In genomic region chr8:128450390-128451032, GRCm38 (mm10) we compare ENCODE assay signal across 10 mouse cellular contexts.
DNase-seq lines count a peak whose midpoint lies in the region; ATAC-seq and TF ChIP-seq lines count a peak whose summit lies in the region.
"Had no signal": no experiment of that assay in that cellular context is flagged by ENCODE, and none has a peak within 500 bp of the region (broad histone marks: within the 10 kb centered on the region; RNA-seq: fewer than 3 reads in every experiment).

No protein-coding gene starts in this region.

- H3K4me2 ChIP-seq in forebrain, embryonic 15.5 days (replicated peaks), result no peak overlapping the region
- H3K4me2 ChIP-seq in forebrain, embryonic 16.5 days (ENCODE audit: low read length), result no peak overlapping the region
- no peak overlapping the region for H3K4me2 ChIP-seq in heart, embryonic 13.5 days
- H3K4me2 ChIP-seq in limb, embryonic 14.5 days (replicated peaks; ENCODE audit: low read depth, low read length, severe bottlenecking), result no peak overlapping the region

- DNase-seq in MN1 (ENCODE audit: low spot score), result peak; percentile 40
- peak; percentile 15 for DNase-seq in limb, embryonic 14.5 days (ENCODE audit: low spot score)
- DNase-seq in thymus, postnatal 0 days (ENCODE audit: low spot score), result no peak
- no peak for DNase-seq in left cerebral cortex, adult 8-10 months (ENCODE audit: low spot score in 2 of 2)
- DNase-seq in ovary, postnatal 10 days (ENCODE audit: low spot score), result no peak
- DNase-seq: B cell, adult 2 months; right cerebral cortex, adult 18-20 months had no signal

- H3K27ac ChIP-seq in forebrain, embryonic 15.5 days (replicated peaks), result peak overlapping the region; percentile 39; the same call in 1 of the 2 replicates
- H3K27ac ChIP-seq in forebrain, embryonic 16.5 days (ENCODE audit: low read length), result no peak overlapping the region
- H3K27ac ChIP-seq in heart, embryonic 13.5 days (replicated peaks), result peak overlapping the region; percentile 78
- H3K27ac ChIP-seq in limb, embryonic 14.5 days (replicated peaks; ENCODE audit: low read depth, low read length), result no peak overlapping the region

- peaks cover 3% of the 10 kb centered on the region; the same call in 1 of the 2 replicates for H3K4me1 ChIP-seq in forebrain, embryonic 15.5 days
- H3K4me1 ChIP-seq in forebrain, embryonic 16.5 days (replicated peaks; ENCODE audit: control insufficient read depth, insufficient read depth, low read length), result no peaks in the 10 kb centered on the region
- H3K4me1 ChIP-seq in heart, embryonic 13.5 days, result peaks cover 36% of the 10 kb centered on the region
- peaks cover 11% of the 10 kb centered on the region for H3K4me1 ChIP-seq in limb, embryonic 14.5 days (ENCODE audit: control insufficient read depth, insufficient read depth, low read length)

- H3K9me3 ChIP-seq in forebrain, embryonic 15.5 days, result no peaks in the 10 kb centered on the region
- no peaks in the 10 kb centered on the region for H3K9me3 ChIP-seq in forebrain, embryonic 16.5 days (ENCODE audit: control insufficient read depth, low read length)
- no peaks in the 10 kb centered on the region for H3K9me3 ChIP-seq in heart, embryonic 13.5 days
- no peaks in the 10 kb centered on the region for H3K9me3 ChIP-seq in limb, embryonic 14.5 days (ENCODE audit: control insufficient read depth, low read length)

- no peak for ATAC-seq in forebrain, embryonic 15.5 days (replicated peaks)
- ATAC-seq in forebrain, embryonic 16.5 days, result no peak
- ATAC-seq in heart, embryonic 13.5 days (ENCODE audit: extremely low read depth, insufficient number of reproducible peaks, low FRiP score, low TSS enrichment), result no peak
- 0 out of 2 replicates have a peak, but pooled peaks have one; percentile 41 for ATAC-seq in limb, embryonic 14.5 days (ENCODE audit: low FRiP score, low read depth)

- no peak overlapping the region for H3K9ac ChIP-seq in forebrain, embryonic 15.5 days (replicated peaks)
- H3K9ac ChIP-seq in forebrain, embryonic 16.5 days (replicated peaks; ENCODE audit: low read depth, low read length), result no peak overlapping the region
- H3K9ac ChIP-seq in heart, embryonic 13.5 days, result no peak overlapping the region
- H3K9ac ChIP-seq in limb, embryonic 14.5 days (ENCODE audit: low read depth, low read length, severe bottlenecking), result no peak overlapping the region

- H3K27me3 ChIP-seq in forebrain, embryonic 15.5 days, result no peaks in the 10 kb centered on the region
- H3K27me3 ChIP-seq in forebrain, embryonic 16.5 days (replicated peaks; ENCODE audit: control insufficient read depth, insufficient read depth, low read length), result no peaks in the 10 kb centered on the region
- no peaks in the 10 kb centered on the region for H3K27me3 ChIP-seq in heart, embryonic 13.5 days (replicated peaks)
- H3K27me3 ChIP-seq in limb, embryonic 14.5 days (ENCODE audit: control insufficient read depth, insufficient read depth, low read length), result 0 out of 2 replicates have a peak, but pooled peaks cover 6% of the 10 kb centered on the region

- 51% methylated on average over 9 of the region's 9 CpGs for WGBS in forebrain, embryonic 15.5 days
- WGBS in forebrain, embryonic 16.5 days, result 46% methylated on average over 9 of the region's 9 CpGs
- WGBS in heart, embryonic 13.5 days, result 67% methylated on average over 9 of the region's 9 CpGs
- WGBS in limb, embryonic 14.5 days, result 25% methylated on average over 9 of the region's 9 CpGs

- H3K36me3 ChIP-seq in forebrain, embryonic 15.5 days, result no peaks in the 10 kb centered on the region
- H3K36me3 ChIP-seq in forebrain, embryonic 16.5 days (ENCODE audit: control insufficient read depth, insufficient read depth), result no peaks in the 10 kb centered on the region
- H3K36me3 ChIP-seq in heart, embryonic 13.5 days, result peaks cover 81% of the 10 kb centered on the region
- no peaks in the 10 kb centered on the region for H3K36me3 ChIP-seq in limb, embryonic 14.5 days (ENCODE audit: control insufficient read depth, insufficient read depth, low read length)

- TF ChIP-seq POLR2A in limb, embryonic 14.5 days (IDR thresholded peaks at IDR 0.05; ENCODE audit: borderline replicate concordance, extremely low read depth, insufficient read depth, insufficient read length), result no peak

- H3K4me3 ChIP-seq in forebrain, embryonic 15.5 days, result no peak overlapping the region
- no peak overlapping the region for H3K4me3 ChIP-seq in forebrain, embryonic 16.5 days (replicated peaks; ENCODE audit: low read length)
- no peak overlapping the region for H3K4me3 ChIP-seq in heart, embryonic 13.5 days
- no peak overlapping the region for H3K4me3 ChIP-seq in limb, embryonic 14.5 days (replicated peaks; ENCODE audit: low read length)

Comparison
In these comparisons a context has a peak if more than half of its experiments do, and no peak if none do; other contexts are left out.
1. H3K27ac ChIP-seq: peak in forebrain, embryonic 15.5 days (single experiment) and heart, embryonic 13.5 days (single experiment); none in forebrain, embryonic 16.5 days (single experiment) and limb, embryonic 14.5 days (single experiment).
2. DNase-seq: peak in MN1 (single experiment) and limb, embryonic 14.5 days (single experiment); none in thymus, postnatal 0 days (single experiment), left cerebral cortex, adult 8-10 months (0 of 2) and ovary, postnatal 10 days (single experiment).